Mouse (Mus musculus) MEL (cell line): ENCODE measurements around the gene Magi3. TPM values are rescaled to one million over a fixed set of nuclear protein-coding genes. Genes with fewer than 3 reads are reported as not detected.
A peak's percentile ranks its signal among the peaks of the same experiment; 100 is the strongest.

ENCODE experiments used
- DNase-seq: peaks from one replicate; pipeline ENCODE4 v3.0.0; 2011; ENCODE audit warnings: low read depth, low spot score
- H3K27ac ChIP-seq: 2 replicates; pipeline ENCODE4 v1.5.1; 2012; ENCODE audit warnings: low read depth, mild to moderate bottlenecking, control low read depth, low read length, moderate library complexity; ENCODE audit not compliant: control insufficient read depth
- H3K27me3 ChIP-seq, 2 experiments: fragments of 150-350 bp in 1 of 2; sonication (generic) in 1 of 2; 2 replicates each; pipeline ENCODE4 v1.6.1; 2012; ENCODE audit warnings: low read length in 2 of 2, mild to moderate bottlenecking in 2 of 2, improper control_type of control experiment in 1 of 2, moderate library complexity in 1 of 2; ENCODE audit not compliant: insufficient read depth in 2 of 2, control insufficient read depth in 1 of 2
- H3K36me3 ChIP-seq, 2 experiments: 2 replicates each; pipeline ENCODE4 v1.6.1; 2012 to 2014; ENCODE audit warnings: low read length in 2 of 2, improper control_type of control experiment in 1 of 2, inconsistent platforms in 1 of 2, mild to moderate bottlenecking in 1 of 2; ENCODE audit not compliant: insufficient read depth in 2 of 2, control insufficient read depth in 1 of 2
- H3K4me1 ChIP-seq, 2 experiments: fragments of 150-350 bp in 1 of 2; sonication (generic) in 1 of 2; 2 replicates each; pipeline ENCODE4 v1.6.1; 2012; ENCODE audit warnings: low read length in 2 of 2, improper control_type of control experiment in 1 of 2, mild to moderate bottlenecking in 1 of 2; ENCODE audit not compliant: insufficient read depth in 2 of 2, control insufficient read depth in 1 of 2
- H3K4me3 ChIP-seq, 2 experiments: fragments of 150-350 bp in 1 of 2; sonication (generic) in 1 of 2; 2 replicates each; pipeline ENCODE4 v1.5.1; 2012; ENCODE audit warnings: low read depth in 2 of 2, low read length in 2 of 2, mild to moderate bottlenecking in 2 of 2, moderate library complexity in 2 of 2, control low read depth in 1 of 2, improper control_type of control experiment in 1 of 2; ENCODE audit not compliant: control insufficient read depth in 1 of 2, insufficient read depth in 1 of 2
- H3K79me2 ChIP-seq: 2 replicates; pipeline ENCODE4 v1.6.1; 2012; ENCODE audit warnings: mild to moderate bottlenecking, low read length, moderate library complexity; ENCODE audit not compliant: control insufficient read depth, poor library complexity, insufficient read depth
- H3K9ac ChIP-seq: 2 replicates; pipeline ENCODE4 v1.6.1; 2012; ENCODE audit warnings: low read depth, mild to moderate bottlenecking, control low read depth, low read length, moderate library complexity; ENCODE audit not compliant: control insufficient read depth, poor library complexity, severe bottlenecking
- H3K9me3 ChIP-seq: fragments of 150-350 bp; sonication (generic); replicated peaks from 2 replicates; pipeline ENCODE4 v1.6.1; 2012; ENCODE audit warnings: mild to moderate bottlenecking, low read length, improper control_type of control experiment, moderate library complexity; ENCODE audit not compliant: insufficient read depth
- CHD1 ChIP-seq: IDR thresholded peaks from 2 replicates; pipeline ENCODE4 v1.6.1; 2012; ENCODE audit warnings: low read depth, mild to moderate bottlenecking, inconsistent platforms, low read length, improper control_type of control experiment
- CHD2 ChIP-seq: IDR thresholded peaks from 2 replicates; pipeline ENCODE4 v1.6.1; 2011; ENCODE audit warnings: low read length, improper control_type of control experiment
- E2F4 ChIP-seq: IDR thresholded peaks from 2 replicates; pipeline ENCODE4 v1.6.1; 2011; ENCODE audit warnings: low read depth, low read length, improper control_type of control experiment, borderline replicate concordance
- GATA1 ChIP-seq: IDR thresholded peaks from 2 replicates; pipeline ENCODE4 v1.6.1; 2011; ENCODE audit warnings: low read depth, low read length, improper control_type of control experiment
- KAT2A ChIP-seq: conservative IDR thresholded peaks from 2 replicates; pipeline ENCODE4 v1.6.1; 2012; ENCODE audit warnings: low read depth, low read length, improper control_type of control experiment, inconsistent platforms
- MAX ChIP-seq: IDR thresholded peaks from 2 replicates; pipeline ENCODE4 v1.6.1; 2011; ENCODE audit warnings: low read length, improper control_type of control experiment
- MXI1 ChIP-seq: IDR thresholded peaks from 2 replicates; pipeline ENCODE4 v1.6.1; 2011; ENCODE audit warnings: mild to moderate bottlenecking, low read depth, low read length, improper control_type of control experiment
- MYC ChIP-seq: IDR thresholded peaks from 2 replicates; pipeline ENCODE4 v1.6.1; 2011; ENCODE audit warnings: low read depth, mild to moderate bottlenecking, low read length, improper control_type of control experiment, moderate library complexity
- NRF1 ChIP-seq: IDR thresholded peaks from 2 replicates; pipeline ENCODE4 v1.6.1; 2014; ENCODE audit warnings: low read depth, mild to moderate bottlenecking, inconsistent platforms, low read length, improper control_type of control experiment, moderate library complexity; ENCODE audit not compliant: poor library complexity, insufficient read depth, severe bottlenecking
- POLR2A ChIP-seq, 2 experiments: IDR thresholded peaks; 2 replicates each; pipeline ENCODE4 v1.6.1; 2011 to 2012; ENCODE audit warnings: low read length in 2 of 2, mild to moderate bottlenecking in 2 of 2, control low read depth in 1 of 2, improper control_type of control experiment in 1 of 2, low read depth in 1 of 2, moderate library complexity in 1 of 2; ENCODE audit not compliant: control insufficient read depth in 1 of 2, insufficient read depth in 1 of 2, poor library complexity in 1 of 2
- POLR2AphosphoS5 ChIP-seq: IDR thresholded peaks from 2 replicates; pipeline ENCODE4 v1.6.1; 2012; ENCODE audit warnings: low read depth, borderline replicate concordance, mild to moderate bottlenecking, inconsistent platforms, low read length, moderate library complexity, mixed read lengths
- RAD21 ChIP-seq: IDR thresholded peaks from 2 replicates; pipeline ENCODE4 v1.6.1; 2011; ENCODE audit warnings: mild to moderate bottlenecking, low read depth, low read length, improper control_type of control experiment
- SMC3 ChIP-seq: IDR thresholded peaks from 2 replicates; pipeline ENCODE4 v1.6.1; 2011; ENCODE audit warnings: low read depth, low read length, improper control_type of control experiment
- TCF12 ChIP-seq: IDR thresholded peaks from 2 replicates; pipeline ENCODE4 v1.6.1; 2014; ENCODE audit warnings: low read depth, mild to moderate bottlenecking, inconsistent platforms, low read length, improper control_type of control experiment, moderate library complexity
- USF2 ChIP-seq, 2 experiments: IDR thresholded peaks; 2 replicates each; pipeline ENCODE4 v1.6.1; 2011 to 2012; ENCODE audit warnings: improper control_type of control experiment in 2 of 2, low read length in 2 of 2, borderline replicate concordance in 1 of 2, inconsistent platforms in 1 of 2, low read depth in 1 of 2, mild to moderate bottlenecking in 1 of 2; ENCODE audit not compliant: insufficient read depth in 1 of 2
- ZC3H11A ChIP-seq: IDR thresholded peaks from 2 replicates; pipeline ENCODE4 v1.6.1; 2012; ENCODE audit warnings: low read depth, mild to moderate bottlenecking, inconsistent platforms, low read length, improper control_type of control experiment
- ZKSCAN1 ChIP-seq: IDR thresholded peaks from 2 replicates; pipeline ENCODE4 v1.6.1; 2012; ENCODE audit warnings: low read depth, mild to moderate bottlenecking, inconsistent platforms, low read length, improper control_type of control experiment, moderate library complexity
- ZMIZ1 ChIP-seq: IDR thresholded peaks from 2 replicates; pipeline ENCODE4 v1.6.1; 2012; ENCODE audit warnings: low read depth, mild to moderate bottlenecking, inconsistent platforms, low read length, improper control_type of control experiment, moderate library complexity
- ZNF384 ChIP-seq: IDR thresholded peaks from 2 replicates; pipeline ENCODE4 v1.6.1; 2012; ENCODE audit warnings: low read depth, mild to moderate bottlenecking, inconsistent platforms, low read length, improper control_type of control experiment
- polyA plus RNA-seq, 2 experiments: library from polyadenylated mRNA; stranded (reverse) in 1 of 2; unstranded in 1 of 2; fragments of >175 nt in 1 of 2; fragments of >200 nt in 1 of 2; gene quantifications; 2 replicates each; pipeline versions ENCODE4 v1.2.1 to v1.2.4; 2012; ENCODE audit warnings: low replicate concordance in 2 of 2, low read depth in 1 of 2; ENCODE audit not compliant: insufficient read length in 2 of 2, insufficient read depth in 1 of 2, missing spikeins in 1 of 2
- total RNA-seq: library from RNA; depleted of rRNA; stranded (reverse); fragments of 300-350 nt; gene quantifications from 2 replicates; pipeline ENCODE4 v1.2.3, GENCODE M21; 2012

Gene Magi3
- total and polyA plus RNA-seq, 3 experiments: 0.04 to 0.18 TPM; not detected in 1

- DNase-seq: no peak
- Histone ChIP-seq H3K4me3 (no peak overlapping the region), H3K27me3 (no peaks in the 10 kb centered on the region), H3K27ac (no peak overlapping the region), H3K79me2 (no peaks in the 10 kb centered on the region), H3K36me3 (peaks cover 2 to 14% of the 10 kb centered on the region in 2 experiments; a peak in 2 of 4 replicates), H3K9ac (no peak overlapping the region), H3K4me1 (no peaks in the 10 kb centered on the region), H3K9me3 (no peaks in the 10 kb centered on the region)
- TF ChIP-seq MAX (no peak), ZC3H11A (no peak), GATA1 (no peak), MXI1 (no peak), KAT2A (no peak), SMC3 (no peak), POLR2A (IDR thresholded peaks at IDR 0.05; ENCODE audit: control insufficient read depth in 1 of 2, insufficient read depth in 1 of 2, low read depth in 1 of 2, low read length in 2 of 2, poor library complexity in 1 of 2) (no peak), POLR2AphosphoS5 (no peak), TCF12 (no peak), ZKSCAN1 (no peak)
Observed at GRCm38 (mm10) chr3:104009924-104010662, 210.1 kb downstream of the Magi3 start.

- Histone ChIP-seq H3K9ac (no peak overlapping the region), H3K36me3 (peaks cover 2 to 20% of the 10 kb centered on the region in 2 experiments; a peak in 2 of 4 replicates), H3K27ac (no peak overlapping the region), H3K4me1 (no peaks in the 10 kb centered on the region), H3K9me3 (no peaks in the 10 kb centered on the region), H3K27me3 (no peaks in the 10 kb centered on the region), H3K79me2 (no peaks in the 10 kb centered on the region), H3K4me3 (no peak overlapping the region)
- DNase-seq: peak; percentile 25
- TF ChIP-seq ZMIZ1: no peak
- TF ChIP-seq KAT2A: no peak
- no peak for TF ChIP-seq E2F4
- no peak for TF ChIP-seq RAD21
- TF ChIP-seq CHD1: no peak
- TF ChIP-seq MXI1: no peak
Observed at GRCm38 (mm10) chr3:104007479-104007878, 212.7 kb downstream of the Magi3 start.

GRCm38 (mm10) chr3:104006896-104007466, 213.2 kb downstream of the Magi3 start:
- peaks cover 2 to 20% of the 10 kb centered on the region in 2 experiments; a peak in 2 of 4 replicates for H3K36me3 ChIP-seq
- no peak for DNase-seq
- no peak overlapping the region for H3K27ac ChIP-seq

More at GRCm38 (mm10) chr3:104006896-104007466, 213.2 kb downstream of the Magi3 start:
- H3K9ac ChIP-seq: no peak overlapping the region
- TF ChIP-seq ZC3H11A: no peak
- TF ChIP-seq CHD1: no peak
- TF ChIP-seq MAX: no peak
- TF ChIP-seq CHD2: no peak
- no peak for TF ChIP-seq MYC
- no peak for TF ChIP-seq NRF1
- TF ChIP-seq ZNF384: no peak
- no peak for TF ChIP-seq TCF12
- no peak for TF ChIP-seq USF2 (IDR thresholded peaks at IDR 0.05; ENCODE audit: borderline replicate concordance in 1 of 2, insufficient read depth in 1 of 2, low read depth in 1 of 2, low read length in 2 of 2)
- H3K4me1 ChIP-seq: no peaks in the 10 kb centered on the region
- H3K79me2 ChIP-seq: no peaks in the 10 kb centered on the region
- H3K4me3 ChIP-seq: no peak overlapping the region
- H3K27me3 ChIP-seq: no peaks in the 10 kb centered on the region
- no peaks in the 10 kb centered on the region for H3K9me3 ChIP-seq
